Mouse (Mus musculus) v-Abl transformed pro-B cells (cell line): ENCODE data around the gene Grid1.

Source experiments
- in situ Hi-C, 2 experiments: fragments of 400-800 bp; cut with MboI; formaldehyde crosslinking; loops; one replicate each; pipeline ENCODE4 v1.15.1; 2025; ENCODE audit not compliant: unreplicated experiment in 2 of 2

Grid1 gene

DNA sequence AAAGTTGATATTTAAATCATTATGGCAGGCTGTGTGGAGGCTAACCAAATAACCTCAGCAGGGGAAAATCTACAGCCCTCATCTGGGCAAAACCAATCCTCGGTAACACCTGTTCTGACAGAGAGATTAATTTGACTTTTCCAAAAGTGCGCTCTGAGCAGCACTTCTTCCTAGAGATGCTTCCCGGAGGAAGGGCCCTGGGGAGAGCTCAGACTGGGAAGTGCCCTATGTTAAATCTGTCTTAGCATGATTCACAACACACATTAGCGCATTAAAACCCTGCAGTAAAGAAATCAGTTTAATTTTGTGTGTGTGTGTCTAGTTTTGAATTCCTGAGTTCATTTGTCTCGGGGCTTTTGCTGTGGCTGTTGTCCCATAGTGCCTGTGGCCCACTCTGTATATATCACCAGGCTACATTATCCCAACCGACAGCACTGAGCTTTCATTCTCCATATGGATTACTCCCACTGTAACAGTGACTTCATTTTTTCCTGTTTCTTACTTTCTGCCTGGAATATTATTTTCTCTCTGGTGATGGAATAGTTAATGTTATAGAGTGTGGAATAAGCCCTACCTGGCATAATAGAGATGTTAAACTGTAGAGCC, 536.7 kb downstream of the Grid1 start:
- in situ Hi-C loops: no loop called here

GRCm38 (mm10) chr14:35358136-35358821, 538.4 kb downstream of the Grid1 start:
- in situ Hi-C loops: no loop called here

- in situ Hi-C loops: no loop called here
Measured at GRCm38 (mm10) chr14:35365177-35365944, 545.5 kb downstream of the Grid1 start.

GRCm38 (mm10) chr14:35374374-35374773, 554.5 kb downstream of the Grid1 start:
- in situ Hi-C loops: no loop called here

DNA sequence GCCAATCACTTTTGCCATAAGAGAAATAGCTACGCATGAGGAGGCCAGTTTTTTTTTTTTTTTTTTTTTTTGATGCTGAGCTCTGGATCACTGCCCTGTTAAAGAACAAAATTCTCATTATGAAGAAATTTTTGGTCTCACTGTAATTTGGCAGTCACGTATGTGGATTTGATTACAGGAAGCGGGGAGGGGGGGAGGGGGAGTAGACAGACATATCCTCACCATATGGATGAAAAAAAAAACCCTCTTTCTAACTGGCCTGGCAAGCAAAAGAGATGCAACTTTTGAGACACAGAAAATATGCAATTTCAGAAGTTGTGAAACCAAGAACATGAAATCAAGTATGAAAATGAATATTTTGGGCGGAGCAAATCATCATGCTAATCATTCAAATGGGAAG, 573.7 kb downstream of the Grid1 start:
- in situ Hi-C loops: no loop called here

DNA sequence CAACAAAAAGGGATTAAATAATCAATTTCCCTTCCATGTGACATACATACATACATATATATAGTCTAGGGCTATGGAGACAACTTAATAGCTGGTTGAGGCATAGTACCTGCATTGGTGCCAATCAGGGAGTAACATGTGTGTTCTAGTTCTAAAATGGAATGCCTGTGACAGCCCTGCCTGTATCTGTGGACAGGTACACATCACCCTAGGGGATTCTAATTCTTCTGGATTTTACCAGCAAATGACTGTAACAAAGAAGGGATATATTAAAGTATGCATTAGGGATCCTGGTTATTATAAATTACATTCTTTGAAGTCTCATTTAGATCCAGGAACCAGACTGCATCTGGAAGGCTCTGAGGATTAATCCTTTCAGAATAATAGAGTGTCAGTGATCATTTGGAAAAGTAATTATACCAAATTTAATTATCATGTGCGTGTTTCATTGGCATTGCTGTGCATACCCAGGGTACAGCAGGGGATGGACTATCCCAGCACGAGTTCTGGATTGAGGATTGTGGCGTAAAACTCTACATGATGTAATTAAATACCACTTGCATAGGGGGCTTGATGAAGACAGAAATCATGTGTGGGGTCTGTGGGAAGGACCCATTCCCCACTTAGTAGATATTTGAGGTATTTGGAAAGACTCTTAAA, 584.5 kb downstream of the Grid1 start:
- in situ Hi-C loops: no loop called here

- in situ Hi-C loops: no loop called here
Measured at GRCm38 (mm10) chr14:35430259-35430658, 610.4 kb downstream of the Grid1 start.

DNA sequence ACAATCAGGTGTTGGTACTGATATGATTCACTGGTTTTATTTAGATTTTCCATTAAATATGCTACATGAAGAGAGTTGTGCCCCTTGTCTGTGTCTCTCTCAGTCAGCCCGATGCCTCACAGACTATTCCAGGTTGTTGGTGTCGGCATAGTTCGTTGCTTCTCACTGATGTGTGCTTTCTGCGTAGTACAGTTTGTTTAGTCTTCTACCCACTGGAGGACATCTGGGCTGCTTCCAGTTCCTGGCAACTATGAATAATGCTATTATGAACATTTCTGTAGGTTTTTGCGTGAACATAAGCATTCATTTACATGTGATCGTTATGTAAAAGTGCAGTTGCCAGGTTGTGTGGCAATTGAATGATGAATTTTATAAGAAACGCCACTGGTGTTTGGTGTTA, 633.8 kb downstream of the Grid1 start:
- in situ Hi-C loops: no loop called here

- in situ Hi-C loops: no loop called here
Measured at GRCm38 (mm10) chr14:35468254-35468653, 648.3 kb downstream of the Grid1 start.

- in situ Hi-C loops: no loop called here
Measured at GRCm38 (mm10) chr14:35486017-35486416, 666.1 kb downstream of the Grid1 start.

GRCm38 (mm10) chr14:35502324-35502723, 682.4 kb downstream of the Grid1 start:
- in situ Hi-C loops: no loop called here

GRCm38 (mm10) chr14:35519402-35519801, 699.5 kb downstream of the Grid1 start:
- in situ Hi-C loops: no loop called here

- in situ Hi-C loops: no loop called here
Measured at GRCm38 (mm10) chr14:35538835-35539234, 718.9 kb downstream of the Grid1 start.

- in situ Hi-C loops: no loop called here
Measured at GRCm38 (mm10) chr14:35541254-35541991, 721.5 kb downstream of the Grid1 start.

DNA sequence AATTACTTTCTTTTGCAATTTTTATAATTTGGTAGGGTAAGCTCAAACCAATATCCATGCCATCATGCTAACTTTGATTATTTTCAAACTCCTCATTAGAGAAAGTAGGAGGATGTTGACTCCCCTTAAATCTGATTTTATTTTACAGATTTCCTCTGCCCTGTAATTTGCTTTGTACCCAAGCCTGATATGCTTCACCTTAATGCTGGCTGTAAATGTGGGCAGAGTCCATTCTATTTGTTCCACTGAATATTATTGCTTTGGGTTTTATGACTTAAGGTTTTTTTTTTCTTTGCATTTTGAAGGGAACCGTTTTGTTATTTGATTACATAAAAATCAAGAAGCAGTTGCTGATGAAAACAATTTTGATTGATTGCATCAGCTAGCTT, 722.1 kb downstream of the Grid1 start:
- in situ Hi-C loops: no loop called here

- in situ Hi-C loops: no loop called here
Measured at GRCm38 (mm10) chr14:35554288-35554687, 734.4 kb downstream of the Grid1 start.

DNA sequence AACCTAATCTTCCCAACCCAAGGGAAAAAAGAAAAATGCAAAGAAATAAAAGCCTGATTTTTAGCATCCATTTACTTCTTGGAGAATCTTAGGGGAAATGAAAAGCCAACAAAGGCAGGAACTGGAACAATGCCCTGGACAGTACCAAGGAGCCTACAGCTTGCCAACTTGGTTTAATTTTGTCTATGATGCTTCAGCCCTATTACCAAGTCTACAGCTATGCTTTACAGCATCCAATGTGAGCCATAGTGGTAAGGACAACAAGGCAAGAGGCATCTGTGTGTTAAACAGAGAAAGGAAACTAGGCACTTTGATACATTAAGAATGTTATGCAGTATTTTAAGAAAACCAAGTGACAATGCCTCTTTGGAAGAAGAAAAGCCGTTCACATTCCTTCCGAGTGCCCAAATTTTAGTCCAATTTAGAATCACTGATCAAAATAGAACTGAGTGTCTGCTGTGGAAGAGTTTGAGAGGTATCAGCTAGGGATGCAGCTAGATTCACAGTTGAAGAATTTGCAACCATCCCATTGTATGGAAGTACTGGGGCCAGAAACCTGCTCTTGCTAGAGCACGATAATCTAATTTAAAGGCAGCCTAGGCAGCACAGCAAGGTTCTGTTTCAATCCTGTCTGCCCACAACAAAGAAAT, 741.5 kb downstream of the Grid1 start:
- in situ Hi-C loops: no loop called here

- in situ Hi-C loops: no loop called here
Measured at GRCm38 (mm10) chr14:35572991-35573502, 753.1 kb downstream of the Grid1 start.

DNA sequence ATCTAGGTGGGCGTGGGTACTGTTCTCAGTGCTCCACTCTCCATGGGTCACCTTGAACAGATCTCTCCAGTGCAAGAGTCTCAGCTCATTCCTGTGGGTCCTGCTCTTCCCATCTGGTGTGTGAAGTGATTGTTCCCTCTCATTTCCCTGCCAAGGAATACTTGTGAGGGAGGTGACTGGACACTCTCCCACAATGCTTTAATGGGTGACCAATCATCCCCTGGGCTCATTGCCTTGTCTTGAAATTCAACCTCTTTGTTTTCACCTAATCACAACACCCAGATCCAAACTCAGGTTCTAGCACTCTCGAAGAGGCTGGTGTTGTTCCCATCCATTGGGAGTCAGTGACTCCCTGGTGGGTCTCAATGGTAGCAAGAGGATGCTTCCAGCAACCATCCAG, 754.6 kb downstream of the Grid1 start:
- in situ Hi-C loops: no loop called here

GRCm38 (mm10) chr14:35575285-35575684, 755.4 kb downstream of the Grid1 start:
- in situ Hi-C loops: no loop called here
